29 mouse cellular contexts compared by ENCODE assay signal in the genomic region with DNA sequence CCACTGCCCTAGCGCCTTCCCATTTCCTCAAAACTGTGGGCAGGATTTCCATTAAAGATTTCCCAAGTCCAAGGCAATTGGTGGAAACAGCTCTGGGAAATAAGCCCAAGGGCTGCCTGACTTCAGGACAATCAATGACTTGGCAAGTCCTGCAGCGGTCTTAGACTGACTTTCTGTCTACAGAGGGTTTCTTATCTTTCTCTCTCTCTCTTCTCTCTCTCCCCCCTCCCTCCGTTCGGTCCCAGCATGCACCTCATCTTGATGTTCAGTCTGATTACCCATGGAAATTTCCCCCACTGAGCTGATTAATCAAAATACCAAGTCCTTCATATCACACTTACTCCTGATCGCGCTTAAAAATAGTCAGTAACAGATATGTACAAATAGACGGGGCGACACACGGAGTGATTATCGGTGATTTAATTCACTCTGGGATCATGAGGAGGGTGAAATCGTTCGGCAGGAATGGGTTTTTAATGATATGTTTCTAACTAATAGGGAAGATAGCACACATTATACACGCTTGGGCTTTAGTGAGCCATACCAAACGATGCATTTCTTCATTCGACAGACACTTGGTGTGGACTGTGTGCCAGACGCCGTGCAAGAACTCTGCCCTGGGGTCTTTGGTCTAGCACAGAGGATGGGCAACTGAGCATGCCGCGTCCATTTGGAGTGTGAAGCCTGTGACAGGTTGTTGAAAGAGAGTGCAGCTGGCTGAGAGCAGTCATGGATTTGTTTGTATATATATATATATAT. TPM values are rescaled to one million over a fixed set of nuclear protein-coding genes. Genes with fewer than 3 reads are reported as not detected.
DNase-seq lines count a peak whose midpoint lies in the region; ATAC-seq and TF ChIP-seq lines count a peak whose summit lies in the region.
"Had no signal": no experiment of that assay in that cellular context is flagged by ENCODE, and none has a peak within 500 bp of the region (broad histone marks: within the 10 kb centered on the region; RNA-seq: fewer than 3 reads in every experiment).

No protein-coding gene starts in this region.

- TF ChIP-seq CTCF in forebrain, postnatal 0 days (IDR thresholded peaks at IDR 0.05; ENCODE audit: low read depth) = no peak
- no peak for TF ChIP-seq CTCF in layer of hippocampus, adult 2 months (conservative IDR thresholded peaks at IDR 0.05)

- H3K9me3 ChIP-seq in forebrain, embryonic 16.5 days (ENCODE audit: control insufficient read depth, low read length) = no peaks in the 10 kb centered on the region
- no peaks in the 10 kb centered on the region for H3K9me3 ChIP-seq in forebrain, postnatal 0 days (ENCODE audit: low read length)
- no peaks in the 10 kb centered on the region for H3K9me3 ChIP-seq in neural tube, embryonic 13.5 days
- no peaks in the 10 kb centered on the region for H3K9me3 ChIP-seq in neural tube, embryonic 15.5 days (replicated peaks)
- H3K9me3 ChIP-seq: kidney, embryonic 15.5 days; neural tube, embryonic 12.5 days had no signal

- H3K4me3 ChIP-seq in forebrain, embryonic 16.5 days (replicated peaks; ENCODE audit: low read length) = no peak overlapping the region
- no peak overlapping the region for H3K4me3 ChIP-seq in forebrain, postnatal 0 days (ENCODE audit: low read depth, low read length)
- no peak overlapping the region for H3K4me3 ChIP-seq in layer of hippocampus, adult 2 months
- H3K4me3 ChIP-seq in neural tube, embryonic 13.5 days = no peak overlapping the region
- H3K4me3 ChIP-seq in neural tube, embryonic 15.5 days (replicated peaks) = no peak overlapping the region
- H3K4me3 ChIP-seq: gastrocnemius, adult 2 months; kidney, embryonic 15.5 days; neural tube, embryonic 12.5 days had no signal

- no peaks in the 10 kb centered on the region for H3K27me3 ChIP-seq in forebrain, embryonic 16.5 days (replicated peaks; ENCODE audit: control insufficient read depth, insufficient read depth, low read length)
- H3K27me3 ChIP-seq in forebrain, postnatal 0 days (ENCODE audit: insufficient read depth, low read length) = no peaks in the 10 kb centered on the region
- H3K27me3 ChIP-seq in neural tube, embryonic 13.5 days = no peaks in the 10 kb centered on the region
- H3K27me3 ChIP-seq in neural tube, embryonic 15.5 days (replicated peaks) = no peaks in the 10 kb centered on the region
- H3K27me3 ChIP-seq: kidney, embryonic 15.5 days; neural tube, embryonic 12.5 days had no signal

- no peak overlapping the region for H3K9ac ChIP-seq in forebrain, embryonic 16.5 days (replicated peaks; ENCODE audit: low read depth, low read length)
- H3K9ac ChIP-seq in forebrain, postnatal 0 days = no peak overlapping the region
- H3K9ac ChIP-seq in neural tube, embryonic 13.5 days = no peak overlapping the region
- no peak overlapping the region for H3K9ac ChIP-seq in neural tube, embryonic 15.5 days (replicated peaks)
- H3K9ac ChIP-seq: kidney, embryonic 15.5 days; neural tube, embryonic 12.5 days had no signal

- ATAC-seq in forebrain, embryonic 16.5 days = peak; percentile 57
- no peak; the same call in 1 of the 2 replicates for ATAC-seq in forebrain, postnatal 0 days
- 0 out of 2 replicates have a peak, but pooled peaks have one; percentile 17 for ATAC-seq in neural tube, embryonic 13.5 days (ENCODE audit: low read depth)
- ATAC-seq in neural tube, embryonic 15.5 days (ENCODE audit: low FRiP score) = no peak
- ATAC-seq: activated CD4-positive, CD25-positive, alpha-beta regulatory T cell, adult 4 months; CD4-positive, CD25-positive, alpha-beta regulatory T cell, adult 4 months; inflammation-experienced regulatory T-cells, adult 6 months had no signal

- WGBS in forebrain, embryonic 16.5 days = 62% methylated on average over 19 of the region's 19 CpGs
- WGBS in forebrain, postnatal 0 days = 60% methylated on average over 19 of the region's 19 CpGs
- WGBS in neural tube, embryonic 13.5 days = 62% methylated on average over 19 of the region's 19 CpGs
- 62% methylated on average over 19 of the region's 19 CpGs for WGBS in neural tube, embryonic 15.5 days

- H3K4me1 ChIP-seq in forebrain, embryonic 16.5 days (replicated peaks; ENCODE audit: control insufficient read depth, insufficient read depth, low read length) = peaks cover 12% of the 10 kb centered on the region
- H3K4me1 ChIP-seq in forebrain, postnatal 0 days (ENCODE audit: insufficient read depth) = no peaks in the 10 kb centered on the region
- H3K4me1 ChIP-seq in neural tube, embryonic 13.5 days (replicated peaks) = peaks cover 24% of the 10 kb centered on the region
- peaks cover 16% of the 10 kb centered on the region for H3K4me1 ChIP-seq in neural tube, embryonic 15.5 days
- H3K4me1 ChIP-seq: kidney, embryonic 15.5 days had no signal

- no peaks in the 10 kb centered on the region for H3K36me3 ChIP-seq in forebrain, embryonic 16.5 days (ENCODE audit: control insufficient read depth, insufficient read depth)
- H3K36me3 ChIP-seq in forebrain, postnatal 0 days (ENCODE audit: insufficient read depth) = no peaks in the 10 kb centered on the region
- H3K36me3 ChIP-seq in neural tube, embryonic 13.5 days = no peaks in the 10 kb centered on the region
- H3K36me3 ChIP-seq in neural tube, embryonic 15.5 days = no peaks in the 10 kb centered on the region
- H3K36me3 ChIP-seq: kidney, embryonic 15.5 days; neural tube, embryonic 12.5 days had no signal

- H3K27ac ChIP-seq in forebrain, embryonic 16.5 days (ENCODE audit: low read length) = peak overlapping the region; percentile 50
- no peak overlapping the region for H3K27ac ChIP-seq in forebrain, postnatal 0 days (ENCODE audit: low read depth, low read length)
- peak overlapping the region; percentile 41; the same call in 1 of the 2 replicates for H3K27ac ChIP-seq in layer of hippocampus, adult 2 months
- H3K27ac ChIP-seq in neural tube, embryonic 13.5 days (replicated peaks) = 0 out of 2 replicates have a peak overlapping the region, but pooled peaks have one; percentile 30
- H3K27ac ChIP-seq in neural tube, embryonic 15.5 days (replicated peaks) = no peak overlapping the region; the same call in 1 of the 2 replicates
- H3K27ac ChIP-seq: gastrocnemius, adult 2 months; kidney, embryonic 15.5 days; macrophage; neural tube, embryonic 12.5 days had no signal

- DNase-seq in forebrain, postnatal 0 days = no peak
- no peak for DNase-seq in layer of hippocampus, adult 2 months (ENCODE audit: low spot score in 2 of 2)
- DNase-seq in layer of hippocampus, adult 9-11 months = no peak
- DNase-seq in neural tube, embryonic 10.5 days (ENCODE audit: extremely low spot score, low spot score) = no peak
- no peak for DNase-seq in natural killer cell, adult 2 months (ENCODE audit: low spot score in 2 of 2)
- DNase-seq: adrenal gland, adult 8-10 months; cerebellum, adult 8-10 months; cerebellum, postnatal 36 days; gastrocnemius, adult 2 months; gastrocnemius, postnatal 36 days; heart, adult 18-20 months; heart, postnatal 36 days; kidney, adult 18-20 months; kidney, postnatal 36 days; layer of hippocampus, postnatal 36 days; left cerebral cortex, postnatal 4 days; lung, adult 2 months; lung, postnatal 10 days; midbrain, embryonic 14.5 days had no signal

- H3K4me2 ChIP-seq in forebrain, embryonic 16.5 days (ENCODE audit: low read length) = no peak overlapping the region
- H3K4me2 ChIP-seq in forebrain, postnatal 0 days (ENCODE audit: low read depth) = no peak overlapping the region
- 0 out of 2 replicates have a peak overlapping the region, but pooled peaks have one; percentile 18 for H3K4me2 ChIP-seq in neural tube, embryonic 13.5 days
- H3K4me2 ChIP-seq in neural tube, embryonic 15.5 days = peak overlapping the region; percentile 25
- H3K4me2 ChIP-seq: heart, embryonic 11.5 days; kidney, embryonic 15.5 days; neural tube, embryonic 12.5 days had no signal

RNA-seq across cellular contexts. Expression of a gene that starts 12.8 kb away (rescaled TPM):
- polyA plus RNA-seq in forebrain, embryonic 16.5 days (2015; fragmentation: Nextera tagmentation; extraction: Ambion mirVana) = 68.3 and 80.2 TPM in 2 replicates
- total RNA-seq in forebrain, postnatal 0 days (2014; rRNA removed) = 30.5 and 34.9 TPM in 2 replicates
- polyA plus RNA-seq in forebrain, postnatal 0 days (2015; fragmentation: Nextera tagmentation; extraction: Ambion mirVana) = 50.5 and 51.5 TPM in 2 replicates
- 10 to 100 TPM; 18.7 to 21.3 TPM for total RNA-seq in layer of hippocampus, adult 2 months (2021)
- polyA plus RNA-seq in neural tube, embryonic 13.5 days (2015; fragmentation: Nextera tagmentation; extraction: Ambion mirVana) = 36.4 and 37.7 TPM in 2 replicates
- polyA plus RNA-seq in neural tube, embryonic 15.5 days (2015; fragmentation: Nextera tagmentation; extraction: Ambion mirVana) = 24.8 and 40.5 TPM in 2 replicates

Comparison
In these comparisons a context has a peak if more than half of its experiments do, and no peak if none do; other contexts are left out.
1. ATAC-seq: peak in forebrain, embryonic 16.5 days (single experiment) and neural tube, embryonic 13.5 days (single experiment); none in forebrain, postnatal 0 days (single experiment) and neural tube, embryonic 15.5 days (single experiment).
2. H3K27ac ChIP-seq: peak in forebrain, embryonic 16.5 days (single experiment), layer of hippocampus, adult 2 months (single experiment) and neural tube, embryonic 13.5 days (single experiment); none in forebrain, postnatal 0 days (single experiment) and neural tube, embryonic 15.5 days (single experiment).
3. H3K4me2 ChIP-seq: peak in neural tube, embryonic 13.5 days (single experiment) and neural tube, embryonic 15.5 days (single experiment); none in forebrain, embryonic 16.5 days (single experiment) and forebrain, postnatal 0 days (single experiment).